Mouse (Mus musculus) embryonic facial prominence, embryonic 12.5 days (tissue): Measurements from ENCODE around the gene Naa80. TPM values are rescaled to one million over a fixed set of nuclear protein-coding genes. Genes with fewer than 3 reads are reported as not detected.
A peak's percentile ranks its signal among the peaks of the same experiment; 100 is the strongest.

Source experiments
- ATAC-seq: fragments of 200-750 bp; cut with Nextera tagmentation; 2 replicates; pipeline ENCODE4 v1.8.0; 2017; ENCODE audit not compliant: insufficient number of reproducible peaks, insufficient read depth, low FRiP score, low TSS enrichment
- H3K27ac ChIP-seq: fragments of 300-500 bp; sonication (generic); 2 replicates; pipeline ENCODE4 v1.5.1; 2016; ENCODE audit warnings: mild to moderate bottlenecking
- H3K27me3 ChIP-seq: fragments of 300-500 bp; sonication (generic); 2 replicates; pipeline ENCODE4 v1.6.1; 2016; ENCODE audit warnings: mild to moderate bottlenecking, moderate library complexity
- H3K36me3 ChIP-seq: fragments of 300-500 bp; sonication (generic); 2 replicates; pipeline ENCODE4 v1.6.1; 2016; ENCODE audit warnings: mild to moderate bottlenecking
- H3K4me1 ChIP-seq: fragments of 300-500 bp; sonication (generic); 2 replicates; pipeline ENCODE4 v1.6.1; 2016
- H3K4me2 ChIP-seq: fragments of 300-500 bp; sonication (generic); replicated peaks from 2 replicates; pipeline ENCODE4 v1.6.1; 2016; ENCODE audit warnings: mild to moderate bottlenecking, moderate library complexity
- H3K4me3 ChIP-seq: fragments of 300-500 bp; sonication (generic); 2 replicates; pipeline ENCODE4 v1.5.1; 2016; ENCODE audit warnings: mild to moderate bottlenecking
- H3K9ac ChIP-seq: fragments of 300-500 bp; sonication (generic); 2 replicates; pipeline ENCODE4 v1.6.1; 2016; ENCODE audit warnings: mild to moderate bottlenecking, moderate library complexity
- H3K9me3 ChIP-seq: fragments of 300-500 bp; sonication (generic); 2 replicates; pipeline ENCODE4 v1.6.1; 2016; ENCODE audit warnings: mild to moderate bottlenecking, moderate library complexity
- WGBS: fragments of 180-500 bp; shearing (Covaris S2); methylation state at CpG from one replicate; pipeline ENCODE4 v1.1.7; 2016; 5-methylcytosine and 5-hydroxymethylcytosine counted together
- polyA plus RNA-seq: library from polyadenylated mRNA; unstranded; fragments of >200 nt; fragmentation: Nextera tagmentation; extraction: Ambion mirVana; gene quantifications from 2 replicates; pipeline ENCODE4 v1.2.1, GENCODE M21; 2016

Naa80 gene
- polyA plus RNA-seq, 1 experiment from 2014 or later: 15.4 TPM

DNA sequence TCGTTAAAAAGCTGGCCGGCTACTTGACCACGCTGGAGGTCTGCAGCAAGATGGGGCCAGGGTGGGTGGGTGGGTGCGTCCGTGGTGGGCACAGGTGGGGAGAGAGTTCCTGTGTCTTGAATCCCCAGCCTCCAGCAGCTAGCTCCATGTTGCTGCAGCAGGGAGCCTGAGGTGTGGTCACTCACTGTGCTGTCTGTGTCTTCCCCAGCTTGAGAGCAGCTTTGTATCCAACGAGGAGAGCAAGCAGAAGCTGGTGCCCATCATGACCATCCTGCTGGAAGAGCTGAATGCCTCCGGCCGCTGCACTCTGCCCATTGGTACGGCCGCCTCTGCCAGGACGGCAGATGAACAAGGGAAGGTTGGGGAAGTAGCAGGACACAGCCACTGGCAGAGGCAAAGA, 35.4 kb upstream of the Naa80 start:
- 86% methylated on average over 11 of the region's 11 CpGs for WGBS
- H3K4me1 ChIP-seq: peaks cover 30% of the 10 kb centered on the region
- H3K9me3 ChIP-seq: no peaks in the 10 kb centered on the region

DNA sequence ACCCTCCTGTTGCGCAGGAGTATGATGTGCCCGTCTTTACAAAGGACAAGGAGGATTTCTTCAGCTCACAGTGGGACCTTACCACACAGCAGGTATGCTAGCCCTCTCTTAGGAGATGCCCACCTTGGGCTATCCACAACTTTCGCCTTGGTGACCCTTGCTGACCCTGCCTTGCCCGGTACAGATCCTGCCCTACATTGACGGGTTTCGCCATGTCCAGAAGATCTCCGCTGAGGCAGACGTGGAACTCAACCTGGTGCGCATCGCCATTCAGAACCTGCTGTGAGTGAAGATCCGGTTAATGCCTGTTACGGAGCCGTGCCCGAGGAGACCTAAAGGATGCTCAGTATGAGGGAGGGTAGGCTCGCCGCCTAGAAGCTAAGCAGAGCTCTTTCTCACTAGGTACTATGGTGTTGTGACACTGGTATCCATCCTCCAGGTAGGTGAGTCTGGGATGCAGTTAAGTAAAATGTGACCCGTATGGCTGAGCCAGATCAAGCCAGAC, 34.4 kb upstream of the Naa80 start:
- no peak overlapping the region for H3K4me3 ChIP-seq
- ATAC-seq: no peak
- peaks cover 30% of the 10 kb centered on the region for H3K4me1 ChIP-seq
- H3K36me3 ChIP-seq: peaks cover 31% of the 10 kb centered on the region
- no peaks in the 10 kb centered on the region for H3K27me3 ChIP-seq
- WGBS: 92% methylated on average over 17 of the region's 17 CpGs
- H3K9me3 ChIP-seq: no peaks in the 10 kb centered on the region
- no peak overlapping the region for H3K9ac ChIP-seq
- H3K4me2 ChIP-seq: no peak overlapping the region
- no peak overlapping the region for H3K27ac ChIP-seq

More for the DNA sequence above, 35.4 kb upstream of the Naa80 start:
- no peak overlapping the region for H3K4me3 ChIP-seq
- ATAC-seq: no peak
- no peaks in the 10 kb centered on the region for H3K27me3 ChIP-seq
- peak overlapping the region; percentile 80 for H3K4me2 ChIP-seq
- no peak overlapping the region for H3K9ac ChIP-seq
- H3K36me3 ChIP-seq: peaks cover 40% of the 10 kb centered on the region
- no peak overlapping the region for H3K27ac ChIP-seq

DNA sequence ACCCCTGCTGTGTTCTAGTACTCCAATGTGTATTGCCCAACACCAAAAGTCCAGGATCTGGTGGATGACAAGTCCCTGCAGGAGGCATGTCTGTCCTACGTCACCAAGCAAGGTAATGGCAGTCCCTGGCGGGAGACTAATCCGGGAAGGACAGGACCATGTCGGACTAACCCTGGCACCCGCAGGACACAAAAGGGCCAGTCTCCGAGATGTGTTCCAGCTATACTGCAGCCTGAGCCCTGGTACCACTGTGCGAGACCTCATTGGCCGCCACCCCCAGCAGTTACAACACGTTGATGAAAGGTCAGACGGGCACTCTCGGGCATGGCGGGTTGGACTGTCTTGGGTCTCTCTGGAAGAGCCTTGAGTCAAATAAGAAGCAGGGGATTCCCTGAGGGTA, 34.0 kb upstream of the Naa80 start:
- no peak overlapping the region for H3K4me3 ChIP-seq
- peaks cover 30% of the 10 kb centered on the region for H3K4me1 ChIP-seq
- H3K9me3 ChIP-seq: no peaks in the 10 kb centered on the region
- H3K9ac ChIP-seq: no peak overlapping the region
- 0 out of 2 replicates have a peak, but pooled peaks cover 3% of the 10 kb centered on the region for H3K27me3 ChIP-seq
- H3K36me3 ChIP-seq: peaks cover 26% of the 10 kb centered on the region
- ATAC-seq: no peak
- H3K4me2 ChIP-seq: no peak overlapping the region
- H3K27ac ChIP-seq: no peak overlapping the region
- 93% methylated on average over 12 of the region's 12 CpGs for WGBS

DNA sequence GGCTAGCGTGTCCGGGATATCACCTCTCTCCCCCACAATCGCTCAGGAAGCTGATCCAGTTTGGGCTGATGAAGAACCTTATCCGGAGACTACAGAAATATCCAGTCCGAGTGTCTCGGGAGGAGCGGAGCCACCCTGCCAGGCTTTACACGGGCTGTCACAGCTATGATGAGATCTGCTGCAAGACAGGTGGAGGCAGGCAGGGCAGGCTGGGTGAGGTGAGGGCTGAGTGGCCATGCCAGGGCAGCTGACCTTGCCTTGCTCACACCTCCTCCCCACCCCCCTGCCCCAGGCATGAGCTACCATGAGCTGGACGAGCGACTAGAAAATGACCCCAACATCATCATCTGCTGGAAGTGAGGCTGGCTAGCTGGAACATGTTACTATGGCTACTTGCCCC, 33.5 kb upstream of the Naa80 start:
- Histone ChIP-seq H3K27me3 (0 out of 2 replicates have a peak, but pooled peaks cover 6% of the 10 kb centered on the region), H3K4me2 (no peak overlapping the region), H3K27ac (no peak overlapping the region), H3K9me3 (no peaks in the 10 kb centered on the region), H3K9ac (no peak overlapping the region), H3K4me3 (no peak overlapping the region), H3K36me3 (peaks cover 21% of the 10 kb centered on the region), H3K4me1 (peaks cover 30% of the 10 kb centered on the region)
- no peak for ATAC-seq
- WGBS: 85% methylated on average over 10 of the region's 10 CpGs

DNA sequence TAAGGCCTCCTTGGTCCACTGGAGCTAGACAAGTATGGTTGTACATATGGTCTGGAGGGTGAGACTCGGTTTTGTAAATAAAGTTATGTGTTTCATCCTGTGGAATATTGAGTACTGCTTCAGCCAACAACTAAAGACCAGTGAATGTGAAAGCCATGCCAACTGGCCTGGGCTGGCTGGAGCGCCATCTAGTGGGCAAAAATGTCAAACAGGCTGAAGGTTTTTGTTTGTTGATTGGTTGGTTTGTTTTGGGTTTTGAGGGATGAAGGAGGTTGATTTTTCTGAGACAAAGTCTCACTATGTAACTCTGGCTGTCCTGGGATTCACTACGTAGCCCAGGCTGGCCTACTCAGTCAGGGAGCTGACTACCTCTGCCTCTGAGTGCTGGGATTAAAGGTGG, 33.1 kb upstream of the Naa80 start:
- Histone ChIP-seq H3K9me3 (no peaks in the 10 kb centered on the region), H3K36me3 (peaks cover 20% of the 10 kb centered on the region), H3K4me1 (peaks cover 32% of the 10 kb centered on the region), H3K9ac (no peak overlapping the region), H3K27ac (no peak overlapping the region), H3K4me2 (no peak overlapping the region), H3K4me3 (no peak overlapping the region), H3K27me3 (peaks cover 10% of the 10 kb centered on the region; the same call in 1 of the 2 replicates)
- WGBS: 12% methylated on average over 3 of the region's 3 CpGs
- ATAC-seq: no peak

DNA sequence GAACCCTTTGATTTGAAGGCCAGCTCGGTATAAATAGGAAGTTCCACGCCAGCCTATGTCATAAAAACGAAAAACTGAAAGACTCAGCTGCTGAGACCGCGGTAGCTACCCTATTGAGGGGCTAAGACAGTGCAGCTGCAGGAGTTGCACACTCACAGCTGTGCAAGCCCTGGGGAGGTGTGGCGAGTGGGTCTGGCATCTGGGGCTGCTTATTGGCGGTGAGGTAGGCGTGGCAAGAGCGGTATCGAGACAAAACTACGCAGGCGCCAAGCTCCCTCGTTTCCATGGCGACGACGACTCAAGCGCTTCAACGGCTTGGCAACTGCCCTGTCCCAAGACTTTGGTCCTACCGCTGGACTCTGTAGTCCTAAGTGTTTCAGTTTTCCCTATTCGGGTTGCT, 31.7 kb upstream of the Naa80 start, which contains the start of gene Zmynd10:
Gene Zmynd10 (plus strand): TSS at position 273 of the 400 bp plus-strand sequence.
- WGBS: 4% methylated on average over 20 of the region's 20 CpGs
- ATAC-seq: peak; percentile 48; the same call in 1 of the 2 replicates
- H3K36me3 ChIP-seq: peaks cover 20% of the 10 kb centered on the region
- H3K4me1 ChIP-seq: peaks cover 38% of the 10 kb centered on the region
- H3K4me2 ChIP-seq: peak within 1 kb of the TSS; percentile 41
- 0 out of 2 replicates have a peak within 1 kb of the TSS, but pooled peaks have one; percentile 12 for H3K4me3 ChIP-seq
- H3K9me3 ChIP-seq: no peaks in the 10 kb centered on the region
- peaks cover 13% of the 10 kb centered on the region; the same call in 1 of the 2 replicates for H3K27me3 ChIP-seq
- H3K9ac ChIP-seq: 0 out of 2 replicates have a peak within 1 kb of the TSS, but pooled peaks have one; percentile 5
- no peak within 1 kb of the TSS for H3K27ac ChIP-seq

DNA sequence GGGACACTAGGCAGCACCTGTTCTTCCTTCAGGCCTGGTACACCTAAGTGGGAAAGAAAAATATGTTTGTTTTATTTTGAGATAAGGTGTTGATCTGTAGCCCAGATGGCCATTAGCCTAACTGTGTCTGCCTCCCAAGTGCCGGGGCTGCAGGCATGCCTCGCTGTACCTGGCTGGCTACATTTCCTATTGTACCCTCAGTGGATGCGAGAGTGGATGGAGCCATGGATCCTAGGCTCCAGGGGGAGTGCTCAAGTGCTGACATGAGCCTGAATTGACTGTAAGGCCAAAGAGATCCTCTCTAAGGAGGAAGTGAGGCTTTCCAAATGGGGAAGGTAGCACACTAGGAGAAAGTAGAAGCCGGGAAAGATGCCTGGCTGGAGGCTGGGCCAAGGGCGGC, 30.7 kb upstream of the Naa80 start:
- Histone ChIP-seq H3K4me2 (no peak overlapping the region), H3K27ac (no peak overlapping the region), H3K4me1 (peaks cover 40% of the 10 kb centered on the region), H3K36me3 (peaks cover 20% of the 10 kb centered on the region), H3K9ac (no peak overlapping the region), H3K4me3 (no peak overlapping the region), H3K9me3 (no peaks in the 10 kb centered on the region), H3K27me3 (peaks cover 13% of the 10 kb centered on the region; the same call in 1 of the 2 replicates)
- 76% methylated on average over 5 of the region's 5 CpGs for WGBS
- no peak for ATAC-seq

DNA sequence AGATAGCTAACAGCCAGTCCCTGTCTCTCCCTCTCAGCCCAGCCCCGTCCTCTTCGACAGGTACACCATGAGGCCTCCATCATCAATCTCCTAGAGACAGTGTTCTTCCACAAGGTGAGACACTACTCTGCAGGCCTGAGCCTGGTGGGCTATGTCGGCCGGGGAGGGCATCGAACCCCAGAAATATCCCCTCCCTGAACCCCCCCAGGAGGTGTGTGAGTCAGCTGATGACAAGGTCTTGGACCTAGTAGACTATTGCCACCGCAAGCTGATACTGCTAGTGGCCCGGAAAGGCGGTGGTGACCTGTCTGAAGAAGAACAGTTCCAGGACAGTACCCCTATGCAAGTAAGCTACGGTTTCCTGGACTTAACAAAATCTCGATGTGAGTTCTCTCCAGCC, 29.9 kb upstream of the Naa80 start:
- ATAC-seq: no peak
- no peak overlapping the region for H3K4me3 ChIP-seq
- H3K9ac ChIP-seq: no peak overlapping the region
- peaks cover 13% of the 10 kb centered on the region; the same call in 1 of the 2 replicates for H3K27me3 ChIP-seq
- H3K27ac ChIP-seq: no peak overlapping the region
- H3K36me3 ChIP-seq: peaks cover 16% of the 10 kb centered on the region
- H3K4me1 ChIP-seq: peaks cover 46% of the 10 kb centered on the region
- WGBS: 88% methylated on average over 10 of the region's 10 CpGs
- H3K4me2 ChIP-seq: no peak overlapping the region
- no peaks in the 10 kb centered on the region for H3K9me3 ChIP-seq

DNA sequence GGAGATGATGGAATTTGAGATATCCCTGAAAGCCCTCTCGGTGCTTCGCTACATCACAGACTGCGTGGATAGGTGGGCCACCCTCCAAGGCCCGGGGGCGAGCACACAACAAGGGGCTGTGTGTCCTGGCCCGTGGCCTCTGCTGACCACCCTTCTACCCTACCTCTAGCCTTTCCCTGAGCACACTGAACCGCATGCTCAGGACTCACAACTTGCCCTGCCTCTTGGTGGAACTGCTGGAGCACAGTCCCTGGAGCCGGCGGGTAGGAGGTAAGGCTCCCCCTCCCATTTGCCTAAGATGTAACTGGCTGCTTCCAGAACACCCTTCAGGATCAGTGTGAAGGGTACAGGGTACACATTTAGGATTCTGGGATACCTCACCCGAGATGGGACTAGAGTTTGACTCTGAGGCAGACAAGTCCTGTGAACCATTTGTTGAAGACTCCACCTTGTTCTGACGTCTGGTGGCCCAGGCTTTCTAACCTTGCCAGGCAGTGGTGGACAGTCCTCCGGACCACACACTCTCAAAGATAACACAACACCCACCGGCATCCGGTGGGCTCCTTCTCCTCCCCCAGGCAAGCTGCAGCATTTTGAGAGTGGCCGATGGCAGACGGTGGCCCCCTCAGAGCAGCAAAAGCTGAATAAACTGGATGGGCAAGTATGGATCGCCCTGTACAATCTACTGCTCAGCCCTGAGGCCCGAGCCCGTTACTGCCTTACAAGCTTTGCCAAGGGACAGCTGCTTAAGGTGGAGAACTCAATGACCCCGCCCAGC, 29.2 kb upstream of the Naa80 start:
- 82% methylated on average over 20 of the region's 20 CpGs for WGBS

DNA sequence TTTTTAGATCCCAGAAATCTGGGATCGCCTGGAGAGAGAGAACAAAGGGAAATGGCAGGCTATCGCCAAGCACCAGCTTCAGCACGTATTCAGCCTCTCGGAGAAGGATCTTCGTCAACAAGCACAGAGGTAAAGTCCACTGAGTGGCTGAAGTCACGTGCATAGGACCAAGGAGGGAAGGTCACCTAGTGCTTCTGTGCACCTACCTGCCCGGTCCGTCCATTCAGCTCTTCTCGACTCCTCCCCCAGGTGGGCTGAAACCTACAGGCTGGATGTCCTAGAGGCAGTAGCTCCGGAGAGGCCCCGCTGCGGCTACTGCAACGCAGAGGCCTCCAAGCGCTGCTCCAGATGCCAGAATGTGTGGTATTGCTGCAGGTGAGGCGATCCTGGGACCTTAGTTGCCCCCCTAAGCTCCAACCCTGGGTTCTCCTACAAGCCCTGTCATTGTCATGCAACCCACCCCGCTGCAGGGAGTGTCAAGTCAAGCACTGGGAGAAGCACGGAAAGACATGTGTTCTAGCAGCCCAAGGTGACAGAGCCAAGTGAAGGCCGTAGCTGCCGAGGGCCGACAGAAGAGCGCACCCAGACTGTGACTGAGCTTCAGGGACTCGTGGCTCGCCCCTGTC, 28.1 kb upstream of the Naa80 start:
- H3K9me3 ChIP-seq: no peaks in the 10 kb centered on the region
- peak overlapping the region; percentile 49 for H3K4me3 ChIP-seq
- H3K4me2 ChIP-seq: peak overlapping the region; percentile 83
- 24% methylated on average over 23 of the region's 23 CpGs for WGBS
- H3K36me3 ChIP-seq: no peaks in the 10 kb centered on the region
- peak overlapping the region; percentile 70 for H3K9ac ChIP-seq
- H3K27me3 ChIP-seq: peaks cover 13% of the 10 kb centered on the region; the same call in 1 of the 2 replicates
- H3K4me1 ChIP-seq: peaks cover 48% of the 10 kb centered on the region
- no peak for ATAC-seq
- no peak overlapping the region; the same call in 1 of the 2 replicates for H3K27ac ChIP-seq

More for the DNA sequence above, 29.2 kb upstream of the Naa80 start:
- no peaks in the 10 kb centered on the region for H3K9me3 ChIP-seq
- H3K9ac ChIP-seq: no peak overlapping the region
- no peak overlapping the region for H3K27ac ChIP-seq
- H3K27me3 ChIP-seq: peaks cover 13% of the 10 kb centered on the region; the same call in 1 of the 2 replicates
- H3K4me3 ChIP-seq: no peak overlapping the region
- H3K4me1 ChIP-seq: peaks cover 46% of the 10 kb centered on the region
- H3K4me2 ChIP-seq: no peak overlapping the region
- peaks cover 10% of the 10 kb centered on the region for H3K36me3 ChIP-seq
- no peak for ATAC-seq

DNA sequence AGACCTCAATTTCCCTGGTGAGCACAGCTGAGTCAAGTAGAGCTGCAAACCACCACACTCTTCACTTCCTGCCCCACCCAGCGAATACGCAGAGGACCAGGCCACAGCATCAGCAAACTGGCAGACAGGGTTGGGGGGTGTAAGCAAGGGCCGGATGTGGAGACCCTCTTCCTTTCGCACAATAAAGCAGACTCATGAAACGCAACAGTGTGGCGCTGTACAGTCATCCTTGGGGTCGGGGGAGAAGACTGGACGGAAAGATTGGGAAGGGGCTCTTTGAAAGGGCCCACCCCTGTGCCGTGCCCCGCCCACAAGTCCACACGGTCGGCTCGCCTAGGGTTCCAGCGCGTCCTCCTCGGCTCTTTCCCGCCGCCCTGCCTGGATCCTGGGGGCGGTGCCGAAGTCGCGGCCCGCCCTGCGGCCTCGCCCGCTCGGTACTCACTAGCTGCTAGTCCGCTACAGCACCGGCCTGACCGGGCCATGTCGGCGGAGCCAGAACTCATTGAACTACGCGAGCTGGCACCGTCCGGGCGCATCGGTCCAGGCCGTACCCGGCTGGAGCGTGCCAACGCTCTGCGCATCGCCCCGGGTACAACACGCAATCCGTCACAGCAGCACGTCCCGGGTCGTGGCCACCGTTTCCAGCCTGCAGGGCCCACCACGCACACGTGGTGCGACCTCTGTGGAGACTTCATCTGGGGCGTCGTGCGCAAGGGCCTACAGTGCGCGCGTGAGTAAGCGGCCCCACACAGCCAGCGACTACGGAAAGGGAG, 27.4 kb upstream of the Naa80 start, which contains the start of gene Rassf1:
Gene Rassf1 (plus strand): TSS at position 439 of the 773 bp plus-strand sequence.
- peak within 1 kb of the TSS; percentile 49 for H3K4me3 ChIP-seq
- ATAC-seq: peak; percentile 7; the same call in 1 of the 2 replicates
- WGBS: under 1% methylated on average over 63 of the region's 63 CpGs
- peaks cover 55% of the 10 kb centered on the region for H3K4me1 ChIP-seq
- no peaks in the 10 kb centered on the region for H3K9me3 ChIP-seq
- H3K36me3 ChIP-seq: 0 out of 2 replicates have a peak, but pooled peaks cover under 1% of the 10 kb centered on the region
- peaks cover 13% of the 10 kb centered on the region; the same call in 1 of the 2 replicates for H3K27me3 ChIP-seq
- H3K9ac ChIP-seq: peak within 1 kb of the TSS; percentile 70
- H3K4me2 ChIP-seq: peak within 1 kb of the TSS; percentile 83
- H3K27ac ChIP-seq: peak within 1 kb of the TSS; percentile 59
